Mouse (Mus musculus): Measurements from ENCODE around the gene Spink4. TPM values are rescaled to one million over a fixed set of nuclear protein-coding genes. Genes with fewer than 3 reads are reported as not detected.

Spink4 gene
- polyA plus RNA-seq, 1 experiment from 2014 or later = 1.0 TPM

DNA sequence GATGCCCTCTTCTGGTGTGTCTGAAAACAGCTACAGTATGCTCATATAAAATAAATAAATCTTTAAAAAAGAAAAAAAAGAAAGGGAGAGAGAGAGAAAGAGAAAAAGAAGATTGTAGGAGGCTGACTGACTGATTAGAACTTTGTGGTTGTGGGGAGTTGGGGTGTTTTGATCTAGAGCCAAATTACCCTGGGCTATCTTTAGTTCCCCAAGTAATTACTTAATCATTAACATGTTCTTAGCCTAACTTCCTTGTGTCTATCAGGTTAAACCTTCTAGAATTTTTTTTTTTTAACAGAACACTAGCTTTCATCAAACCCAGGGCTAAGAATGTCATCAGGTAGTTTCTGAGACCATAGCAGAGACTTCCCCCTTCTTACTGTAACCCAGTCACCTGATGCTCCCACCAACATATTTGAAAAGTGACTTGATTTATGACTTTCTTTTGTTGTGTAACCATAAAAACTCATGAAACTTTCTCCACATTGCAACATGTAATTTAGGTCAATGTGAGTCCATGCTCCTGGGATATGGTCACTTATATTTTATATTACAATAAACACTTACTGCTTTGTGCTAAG is 5.5 kb upstream of the Spink4 start:
- no peaks in the 10 kb centered on the region for H3K9me3 ChIP-seq (replicated peaks; ENCODE audit: low read length)
- TF ChIP-seq CTCF (IDR thresholded peaks at IDR 0.05; ENCODE audit: low read depth) = no peak
- no peaks in the 10 kb centered on the region for H3K27me3 ChIP-seq (ENCODE audit: insufficient read depth, low read length)
- no peak overlapping the region for H3K9ac ChIP-seq (ENCODE audit: low read depth, low read length)
- H3K27ac ChIP-seq = no peak overlapping the region
- no peak overlapping the region for H3K4me2 ChIP-seq (ENCODE audit: low read length)
- DNase-seq (ENCODE audit: low spot score) = no peak
- H3K4me1 ChIP-seq (replicated peaks; ENCODE audit: insufficient read depth, low read length) = no peaks in the 10 kb centered on the region
- no peak overlapping the region for H3K4me3 ChIP-seq (replicated peaks; ENCODE audit: low read depth, low read length)
- no peak for ATAC-seq (replicated peaks; ENCODE audit: low FRiP score, low read depth)
- H3K36me3 ChIP-seq (ENCODE audit: insufficient read depth, low read length) = no peaks in the 10 kb centered on the region

DNA sequence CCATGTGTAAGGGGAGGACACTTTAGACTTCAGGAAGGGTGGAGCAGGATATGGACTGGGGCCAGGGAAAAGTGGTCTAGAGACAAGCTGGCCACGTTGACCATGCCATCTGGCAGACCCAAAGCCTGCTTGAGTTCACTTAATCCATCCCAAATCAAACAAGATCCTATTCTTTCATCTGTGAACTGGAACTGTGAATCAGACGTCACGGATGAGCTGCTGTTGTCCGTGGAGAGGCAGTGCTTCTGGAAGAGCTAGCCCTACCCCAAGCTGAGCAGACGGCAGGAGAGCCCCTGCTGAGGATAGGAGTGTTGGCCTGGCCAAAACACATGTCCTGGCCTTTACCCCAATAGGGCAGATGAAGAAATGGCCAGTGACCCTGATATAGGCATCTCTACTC is 3.9 kb upstream of the Spink4 start:
- ATAC-seq (replicated peaks; ENCODE audit: low FRiP score, low read depth) = no peak
- 38% methylated on average over 5 of the region's 5 CpGs for WGBS
- no peak for DNase-seq (ENCODE audit: low spot score)

DNA sequence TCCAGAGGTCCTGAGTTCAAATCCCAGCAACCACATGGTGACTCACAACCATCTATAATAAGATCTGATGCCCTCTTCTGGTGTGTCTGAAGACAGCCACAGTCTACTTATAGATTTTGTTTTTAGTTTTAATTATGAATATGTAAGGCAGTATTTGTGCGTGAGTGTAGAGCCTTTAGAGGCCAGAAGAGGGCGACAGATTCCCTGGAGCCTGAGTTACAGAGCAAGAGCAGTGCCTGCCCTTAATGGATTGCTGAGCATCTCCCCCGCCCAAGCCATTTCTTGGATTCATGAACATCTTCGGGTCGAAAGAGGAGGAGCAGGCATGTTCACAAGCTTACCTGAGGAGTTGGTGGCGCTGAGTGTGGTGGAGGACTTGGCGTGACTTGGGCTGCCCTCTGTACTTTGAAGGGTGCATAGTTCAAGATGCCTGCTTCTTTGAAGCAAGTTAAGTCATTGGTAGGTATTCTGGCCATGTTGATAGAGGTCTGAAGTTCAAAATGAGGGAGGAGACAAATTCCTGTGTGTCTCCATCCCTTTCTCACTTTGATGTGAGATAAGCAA is 3.2 kb upstream of the Spink4 start:
- TF ChIP-seq CTCF (IDR thresholded peaks at IDR 0.05; ENCODE audit: low read depth) = peak; percentile 17; the same call in 1 of the 2 replicates
- no peaks in the 10 kb centered on the region for H3K9me3 ChIP-seq (replicated peaks; ENCODE audit: low read length)
- no peak overlapping the region for H3K4me3 ChIP-seq (replicated peaks; ENCODE audit: low read depth, low read length)
- DNase-seq (ENCODE audit: low spot score) (no peak), ATAC-seq (replicated peaks; ENCODE audit: low FRiP score, low read depth) (no peak)
- no peaks in the 10 kb centered on the region for H3K36me3 ChIP-seq (ENCODE audit: insufficient read depth, low read length)
- no peaks in the 10 kb centered on the region for H3K27me3 ChIP-seq (ENCODE audit: insufficient read depth, low read length)
- H3K9ac ChIP-seq (ENCODE audit: low read depth, low read length) = no peak overlapping the region
- H3K4me1 ChIP-seq (replicated peaks; ENCODE audit: insufficient read depth, low read length) = no peaks in the 10 kb centered on the region
- H3K4me2 ChIP-seq (ENCODE audit: low read length) = no peak overlapping the region
- 87% methylated on average over 7 of the region's 7 CpGs for WGBS
- H3K27ac ChIP-seq = no peak overlapping the region

More for the DNA sequence above, 3.9 kb upstream of the Spink4 start:
- no peak overlapping the region for H3K4me2 ChIP-seq (ENCODE audit: low read length)
- H3K9ac ChIP-seq (ENCODE audit: low read depth, low read length) = no peak overlapping the region
- no peak overlapping the region for H3K4me3 ChIP-seq (replicated peaks; ENCODE audit: low read depth, low read length)
- no peaks in the 10 kb centered on the region for H3K27me3 ChIP-seq (ENCODE audit: insufficient read depth, low read length)
- H3K27ac ChIP-seq = no peak overlapping the region
- no peaks in the 10 kb centered on the region for H3K9me3 ChIP-seq (replicated peaks; ENCODE audit: low read length)
- H3K36me3 ChIP-seq (ENCODE audit: insufficient read depth, low read length) = no peaks in the 10 kb centered on the region
- no peak for TF ChIP-seq CTCF (IDR thresholded peaks at IDR 0.05; ENCODE audit: low read depth)
- H3K4me1 ChIP-seq (replicated peaks; ENCODE audit: insufficient read depth, low read length) = no peaks in the 10 kb centered on the region

DNA sequence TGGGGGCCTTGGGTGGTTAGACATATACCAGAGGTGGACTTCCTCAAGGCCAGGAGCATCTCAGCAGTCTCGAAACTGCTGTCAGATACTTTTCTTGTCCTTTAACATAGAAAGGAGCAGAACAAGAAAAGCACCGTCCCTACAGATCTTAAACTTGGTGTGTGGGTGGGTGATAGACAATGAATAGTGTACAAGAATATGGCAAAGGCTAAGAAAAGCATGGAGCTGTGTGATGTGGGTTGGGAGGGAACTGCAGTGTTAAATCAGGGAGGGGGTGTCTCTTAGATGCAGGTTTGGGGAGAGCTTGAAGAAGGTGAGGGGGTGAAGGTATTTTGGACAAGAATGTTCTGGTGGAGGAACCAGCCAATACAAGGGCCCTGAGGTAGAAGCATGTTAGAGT is 724 bp downstream of the Spink4 start:
- no peak overlapping the region for H3K27ac ChIP-seq
- no peaks in the 10 kb centered on the region for H3K27me3 ChIP-seq (ENCODE audit: insufficient read depth, low read length)
- H3K4me1 ChIP-seq (replicated peaks; ENCODE audit: insufficient read depth, low read length) = no peaks in the 10 kb centered on the region
- no peaks in the 10 kb centered on the region for H3K36me3 ChIP-seq (ENCODE audit: insufficient read depth, low read length)
- H3K9ac ChIP-seq (ENCODE audit: low read depth, low read length) = no peak overlapping the region
- ATAC-seq (replicated peaks; ENCODE audit: low FRiP score, low read depth) = no peak
- no peaks in the 10 kb centered on the region for H3K9me3 ChIP-seq (replicated peaks; ENCODE audit: low read length)
- no peak for DNase-seq (ENCODE audit: low spot score)
- TF ChIP-seq CTCF (IDR thresholded peaks at IDR 0.05; ENCODE audit: low read depth) = no peak
- H3K4me2 ChIP-seq (ENCODE audit: low read length) = no peak overlapping the region
- 75% methylated on average over 2 of the region's 2 CpGs for WGBS
- H3K4me3 ChIP-seq (replicated peaks; ENCODE audit: low read depth, low read length) = no peak overlapping the region

DNA sequence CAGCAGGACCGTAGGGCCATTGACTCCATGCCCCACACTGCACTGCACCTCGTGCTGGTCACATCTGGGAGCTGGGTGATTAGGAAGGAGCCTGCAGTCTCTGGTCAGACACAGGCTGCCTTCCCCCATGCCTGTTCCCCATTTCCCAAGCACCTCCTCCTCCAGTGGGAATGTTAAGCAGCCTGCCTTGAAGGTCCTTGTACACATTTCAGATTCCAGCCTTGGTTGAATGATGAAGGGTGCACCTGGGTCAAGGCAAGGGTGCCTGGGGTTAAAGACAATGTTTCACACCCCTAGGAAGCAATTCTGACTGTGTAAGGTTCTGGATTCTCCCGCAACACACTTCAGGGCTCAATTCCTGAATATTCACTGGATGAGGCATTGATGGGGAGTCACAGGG is 1.4 kb downstream of the Spink4 start:
- Histone ChIP-seq H3K27ac (0 out of 2 replicates have a peak overlapping the region, but pooled peaks have one; percentile 42), H3K4me2 (ENCODE audit: low read length) (no peak overlapping the region), H3K36me3 (ENCODE audit: insufficient read depth, low read length) (no peaks in the 10 kb centered on the region), H3K9me3 (replicated peaks; ENCODE audit: low read length) (no peaks in the 10 kb centered on the region), H3K27me3 (ENCODE audit: insufficient read depth, low read length) (no peaks in the 10 kb centered on the region), H3K4me1 (replicated peaks; ENCODE audit: insufficient read depth, low read length) (no peaks in the 10 kb centered on the region), H3K9ac (ENCODE audit: low read depth, low read length) (no peak overlapping the region), H3K4me3 (replicated peaks; ENCODE audit: low read depth, low read length) (no peak overlapping the region)
- no peak for TF ChIP-seq CTCF (IDR thresholded peaks at IDR 0.05; ENCODE audit: low read depth)
- ATAC-seq (replicated peaks; ENCODE audit: low FRiP score, low read depth) (no peak), DNase-seq (ENCODE audit: low spot score) (no peak)
- 65% methylated on average over 3 of the region's 3 CpGs for WGBS

DNA sequence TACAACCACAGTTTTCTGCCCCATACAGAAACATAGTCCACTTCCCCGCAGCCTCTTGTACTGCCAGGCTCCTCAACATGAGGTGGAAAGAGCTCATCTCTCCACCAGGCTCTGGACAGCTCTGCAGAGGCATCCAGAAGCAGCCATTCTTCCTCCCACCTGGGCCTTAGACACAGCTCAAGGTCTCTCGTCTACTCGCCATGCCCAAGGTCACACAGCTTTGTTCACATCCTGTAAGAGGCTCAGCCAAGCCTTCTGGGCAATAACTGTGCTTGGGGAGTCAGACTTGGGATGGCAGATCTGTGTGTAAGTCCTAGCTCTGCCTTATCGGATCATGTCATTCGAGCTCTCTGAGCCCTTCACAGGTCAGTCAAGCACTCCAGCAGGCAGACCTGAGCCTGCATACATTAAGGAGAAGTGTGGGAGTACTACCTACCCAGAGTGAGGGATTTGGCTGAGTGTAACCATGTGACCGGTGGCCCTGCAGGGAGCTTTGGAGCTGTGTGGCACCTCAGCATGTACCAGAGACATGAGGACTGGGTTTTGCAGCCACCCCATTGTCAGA is 3.3 kb downstream of the Spink4 start:
- Histone ChIP-seq H3K27ac (peak overlapping the region; percentile 73), H3K27me3 (ENCODE audit: insufficient read depth, low read length) (no peaks in the 10 kb centered on the region), H3K4me3 (replicated peaks; ENCODE audit: low read depth, low read length) (no peak overlapping the region), H3K4me2 (ENCODE audit: low read length) (no peak overlapping the region), H3K9ac (ENCODE audit: low read depth, low read length) (no peak overlapping the region), H3K36me3 (ENCODE audit: insufficient read depth, low read length) (no peaks in the 10 kb centered on the region), H3K4me1 (replicated peaks; ENCODE audit: insufficient read depth, low read length) (no peaks in the 10 kb centered on the region), H3K9me3 (replicated peaks; ENCODE audit: low read length) (no peaks in the 10 kb centered on the region)
- ATAC-seq (replicated peaks; ENCODE audit: low FRiP score, low read depth) = no peak; the same call in 1 of the 2 replicates
- no peak for DNase-seq (ENCODE audit: low spot score)
- TF ChIP-seq CTCF (IDR thresholded peaks at IDR 0.05; ENCODE audit: low read depth) = no peak
- WGBS = 43% methylated on average over 6 of the region's 6 CpGs
